Comparison of ENCODE assay signal across 8 mouse cellular contexts in the genomic region with DNA sequence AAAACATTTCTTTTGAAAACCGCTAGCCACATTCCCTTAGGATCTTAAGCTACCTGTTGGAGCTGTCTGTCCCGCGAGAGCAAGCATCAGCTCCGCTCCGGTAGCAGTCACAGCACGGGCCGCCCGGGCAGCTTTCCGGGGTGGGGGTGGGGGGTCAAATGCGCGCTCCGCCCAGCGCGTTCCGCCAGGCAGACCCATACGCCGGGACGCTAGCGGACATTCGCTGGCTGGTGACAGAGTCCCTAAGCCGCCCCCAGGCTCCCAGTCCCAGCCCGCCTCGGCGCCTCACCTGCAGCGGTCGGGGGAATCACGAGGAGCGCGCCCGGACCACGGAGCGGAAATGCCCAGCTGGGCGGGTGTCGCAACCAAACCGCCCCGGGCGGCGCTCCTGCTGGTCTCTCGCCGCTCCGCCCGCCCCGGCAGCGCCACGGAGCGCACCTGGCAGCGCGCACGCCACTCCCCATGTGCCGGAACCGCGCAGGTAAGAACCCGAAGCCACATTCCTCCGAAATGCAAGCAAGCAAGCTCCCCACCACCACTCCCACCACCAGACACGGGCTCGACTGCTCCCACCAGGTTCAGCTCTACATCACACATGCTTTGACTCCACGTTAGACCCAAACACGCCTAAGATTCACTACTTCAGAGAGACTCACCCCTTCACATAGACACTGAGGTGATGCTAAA. TPM values are rescaled to one million over a fixed set of nuclear protein-coding genes. Genes with fewer than 3 reads are reported as not detected.
A peak's percentile ranks its signal among the peaks of the same experiment; 100 is the strongest.
DNase-seq lines count a peak whose midpoint lies in the region; ATAC-seq and TF ChIP-seq lines count a peak whose summit lies in the region.

No protein-coding gene starts in this region.

- intact Hi-C loops in left cerebral cortex, adult 2 months (cut with DNase I) = no loop called here

- peak overlapping the region; percentile 81 for H3K4me3 ChIP-seq in hindbrain, embryonic 15.5 days
- H3K4me3 ChIP-seq in left cerebral cortex, adult 2 months = peak overlapping the region; percentile 84

- H3K9ac ChIP-seq in hindbrain, embryonic 15.5 days = peak overlapping the region; percentile 63

- peak; percentile 91 for DNase-seq in ZHBTc4 (ENCODE audit: low read depth, low spot score)
- DNase-seq in cerebellum, postnatal 36 days = peak; percentile 80 to 81
- DNase-seq in gastrocnemius, adult 18-20 months (ENCODE audit: low spot score) = peak; percentile 58
- peak; percentile 63 to 75 for DNase-seq in left cerebral cortex, adult 2 months (ENCODE audit: extremely low spot score in 1 of 2, low spot score in 2 of 2)
- peak; percentile 48 to 61 for DNase-seq in right cerebral cortex, adult 2 months (ENCODE audit: low spot score in 2 of 2)
- peak; percentile 70 for DNase-seq in urinary bladder, postnatal 25 days (ENCODE audit: low spot score)

- no peaks in the 10 kb centered on the region for H3K36me3 ChIP-seq in hindbrain, embryonic 15.5 days

- WGBS in hindbrain, embryonic 15.5 days = under 1% methylated on average over 51 of the region's 58 CpGs

- H3K4me2 ChIP-seq in hindbrain, embryonic 15.5 days = peak overlapping the region; percentile 99

- peaks cover 9% of the 10 kb centered on the region; the same call in 1 of the 2 replicates for H3K27me3 ChIP-seq in hindbrain, embryonic 15.5 days

- H3K27ac ChIP-seq in hindbrain, embryonic 15.5 days (replicated peaks) = no peak overlapping the region; the same call in 1 of the 2 replicates
- H3K27ac ChIP-seq in left cerebral cortex, adult 2 months = peak overlapping the region; percentile 62

- peak; percentile 75 for ATAC-seq in hindbrain, embryonic 15.5 days (ENCODE audit: low FRiP score, low read depth)
- peak; percentile 90 for ATAC-seq in megakaryocyte, adult 5-6 weeks (ENCODE audit: poor library complexity, severe bottlenecking)

- no peak; the same call in 1 of the 2 replicates for TF ChIP-seq CTCF in left cerebral cortex, adult 2 months (IDR thresholded peaks at IDR 0.05)

- H3K4me1 ChIP-seq in hindbrain, embryonic 15.5 days (replicated peaks) = peaks cover 14% of the 10 kb centered on the region

- no peaks in the 10 kb centered on the region for H3K9me3 ChIP-seq in hindbrain, embryonic 15.5 days

RNA-seq across cellular contexts. Expression of gene Ggact, which starts 0.6 kb away (rescaled TPM):
- 10 to 100 TPM; 16.1 to 18.6 TPM for total RNA-seq in gastrocnemius, adult 18-20 months (2021)
- 10.8 and 13.7 TPM in 2 replicates for polyA plus RNA-seq in hindbrain, embryonic 15.5 days (2015; fragmentation: Nextera tagmentation; extraction: Ambion mirVana)
- 10 to 100 TPM; 29.8 to 29.9 TPM for total RNA-seq in left cerebral cortex, adult 2 months (2021)
- 0.65 and 1.2 TPM in 2 replicates for total RNA-seq in megakaryocyte, adult 5-6 weeks (2015)
- total RNA-seq in megakaryocyte, adult 5-6 weeks (2017) = 0.20 and 0.51 TPM in 2 replicates

Comparison
In these comparisons a context has a peak if more than half of its experiments do, and no peak if none do; other contexts are left out.
1. RNA of gene Ggact, which starts 0.6 kb away (total RNA-seq): 29.8 to 29.9 TPM in left cerebral cortex, adult 2 months and 16.1 to 18.6 TPM in gastrocnemius, adult 18-20 months; 0.20 to 1.2 TPM in megakaryocyte, adult 5-6 weeks; every median in the first group is over 4 times any median in the second.
2. Peak in every context shown above with its lines, with median percentiles within 50 percentile points of each other: DNase-seq.